In the genomic region with DNA sequence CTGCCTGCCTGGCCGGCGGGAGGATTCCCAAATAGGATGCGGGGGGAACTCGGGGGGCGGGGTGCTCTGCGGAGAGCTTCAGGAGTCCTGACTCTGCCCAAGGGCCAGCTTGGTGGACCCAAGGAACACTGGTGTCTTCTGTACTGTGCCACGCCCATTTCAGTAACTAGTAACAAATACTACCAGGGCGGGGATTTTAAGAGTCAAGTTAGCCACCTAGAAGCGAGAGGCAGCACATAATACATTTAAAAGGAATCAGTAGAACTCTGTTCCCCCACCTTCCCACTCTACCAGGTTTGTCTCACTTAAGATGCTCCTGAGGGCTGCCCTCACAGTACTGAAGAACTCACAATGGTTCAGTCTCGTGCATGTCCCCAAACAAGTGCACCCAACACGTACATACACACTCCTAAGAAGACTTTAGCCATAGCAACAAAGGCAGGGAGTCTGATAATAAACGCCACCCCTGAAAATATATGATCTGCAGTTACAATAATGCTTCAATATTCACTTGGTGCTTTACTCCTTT, we compare ENCODE assay signal across 8 mouse cellular contexts.
A peak's percentile ranks its signal among the peaks of the same experiment; 100 is the strongest.
DNase-seq lines count a peak whose midpoint lies in the region; ATAC-seq lines count a peak whose summit lies in the region.

No protein-coding gene starts in this region.

- H3K27ac ChIP-seq in neural tube, embryonic 11.5 days (ENCODE audit: low read depth, low read length): no peak overlapping the region
- H3K27ac ChIP-seq in limb, embryonic 13.5 days: no peak overlapping the region
- no peak overlapping the region for H3K27ac ChIP-seq in stomach, embryonic 14.5 days (ENCODE audit: low read length)

- no peaks in the 10 kb centered on the region for H3K9me3 ChIP-seq in neural tube, embryonic 11.5 days (ENCODE audit: control insufficient read depth, low read length)
- H3K9me3 ChIP-seq in limb, embryonic 13.5 days: no peaks in the 10 kb centered on the region
- no peaks in the 10 kb centered on the region for H3K9me3 ChIP-seq in stomach, embryonic 14.5 days (ENCODE audit: control insufficient read depth, low read depth, low read length)

- no peaks in the 10 kb centered on the region for H3K27me3 ChIP-seq in neural tube, embryonic 11.5 days (ENCODE audit: control insufficient read depth, insufficient read depth, low read length)
- no peaks in the 10 kb centered on the region for H3K27me3 ChIP-seq in limb, embryonic 13.5 days
- no peaks in the 10 kb centered on the region for H3K27me3 ChIP-seq in stomach, embryonic 14.5 days (ENCODE audit: control insufficient read depth, insufficient read depth, low read length)

- H3K36me3 ChIP-seq in neural tube, embryonic 11.5 days (ENCODE audit: control insufficient read depth, insufficient read depth, low read length): no peaks in the 10 kb centered on the region
- no peaks in the 10 kb centered on the region for H3K36me3 ChIP-seq in limb, embryonic 13.5 days
- H3K36me3 ChIP-seq in stomach, embryonic 14.5 days (ENCODE audit: control insufficient read depth, insufficient read depth, low read length): no peaks in the 10 kb centered on the region

- H3K4me2 ChIP-seq in neural tube, embryonic 11.5 days (ENCODE audit: low read depth): peak overlapping the region; percentile 32
- peak overlapping the region; percentile 60 for H3K4me2 ChIP-seq in limb, embryonic 13.5 days (replicated peaks)
- H3K4me2 ChIP-seq in stomach, embryonic 14.5 days (replicated peaks; ENCODE audit: low read depth, low read length): peak overlapping the region; percentile 39

- no peaks in the 10 kb centered on the region for H3K4me1 ChIP-seq in neural tube, embryonic 11.5 days (ENCODE audit: control insufficient read depth, insufficient read depth, low read length)
- peaks cover 3% of the 10 kb centered on the region; the same call in 1 of the 2 replicates for H3K4me1 ChIP-seq in limb, embryonic 13.5 days
- no peaks in the 10 kb centered on the region for H3K4me1 ChIP-seq in stomach, embryonic 14.5 days (ENCODE audit: control insufficient read depth, insufficient read depth, low read length)

- DNase-seq in frontal cortex, adult 2 months (ENCODE audit: extremely low spot score in 1 of 2, low spot score in 1 of 2): no peak
- no peak for DNase-seq in neural tube, embryonic 11.5 days (ENCODE audit: low spot score)
- DNase-seq in neural tube, embryonic 10.5 days (ENCODE audit: extremely low spot score, low spot score): no peak
- no peak for DNase-seq in B cell, adult 2 months
- no peak for DNase-seq in adrenal gland, postnatal 36 days

- H3K9ac ChIP-seq in neural tube, embryonic 11.5 days (ENCODE audit: low read length): peak overlapping the region; percentile 73
- H3K9ac ChIP-seq in limb, embryonic 13.5 days: peak overlapping the region; percentile 19; the same call in 1 of the 2 replicates
- H3K9ac ChIP-seq in stomach, embryonic 14.5 days (replicated peaks; ENCODE audit: low read depth, low read length): no peak overlapping the region

- 19% methylated on average over 12 of the region's 12 CpGs for WGBS in neural tube, embryonic 11.5 days
- 26% methylated on average over 12 of the region's 12 CpGs for WGBS in limb, embryonic 13.5 days
- WGBS in stomach, embryonic 14.5 days: 31% methylated on average over 12 of the region's 12 CpGs

- peak; percentile 76 for ATAC-seq in frontal cortex, adult (ENCODE audit: low TSS enrichment)
- peak; percentile 20; the same call in 1 of the 2 replicates for ATAC-seq in neural tube, embryonic 11.5 days (ENCODE audit: insufficient read depth, low FRiP score, low TSS enrichment)
- no peak; the same call in 1 of the 2 replicates for ATAC-seq in limb, embryonic 13.5 days (ENCODE audit: low FRiP score, low read depth)
- ATAC-seq in stomach, embryonic 14.5 days (ENCODE audit: insufficient number of reproducible peaks, insufficient read depth, low FRiP score, low read depth): no peak

- H3K4me3 ChIP-seq in neural tube, embryonic 11.5 days (ENCODE audit: low read depth, low read length): peak overlapping the region; percentile 52
- peak overlapping the region; percentile 61 for H3K4me3 ChIP-seq in limb, embryonic 13.5 days
- peak overlapping the region; percentile 53 for H3K4me3 ChIP-seq in stomach, embryonic 14.5 days (ENCODE audit: low read depth, low read length)

Comparison
In these comparisons a context has a peak if more than half of its experiments do, and no peak if none do; other contexts are left out.
1. ATAC-seq: peak in frontal cortex, adult (single experiment) and neural tube, embryonic 11.5 days (single experiment); none in limb, embryonic 13.5 days (single experiment) and stomach, embryonic 14.5 days (single experiment).
2. Peak in every context shown above with its lines, with median percentiles within 50 percentile points of each other: H3K4me2 ChIP-seq and H3K4me3 ChIP-seq.